Mouse (Mus musculus) MEL (cell line): Measurements from ENCODE around the gene Gamt.

Experiments
- CTCF ChIP-seq, 3 experiments: IDR thresholded peaks in 2 of 3; conservative IDR thresholded peaks in 1 of 3; 2 replicates each; pipeline ENCODE4 v1.5.1; 2011 to 2012; ENCODE audit warnings: low read length in 3 of 3, low read depth in 2 of 3, mild to moderate bottlenecking in 2 of 3, improper control_type of control experiment in 1 of 3, inconsistent platforms in 1 of 3, mixed read lengths in 1 of 3, moderate library complexity in 1 of 3; ENCODE audit not compliant: control insufficient read depth in 1 of 3, insufficient read depth in 1 of 3, poor library complexity in 1 of 3, severe bottlenecking in 1 of 3
- JUND ChIP-seq: IDR thresholded peaks from 2 replicates; pipeline ENCODE4 v1.6.1; 2011; ENCODE audit warnings: low read depth, mild to moderate bottlenecking, improper control_type of control experiment, low read length
- MXI1 ChIP-seq: IDR thresholded peaks from 2 replicates; pipeline ENCODE4 v1.6.1; 2011; ENCODE audit warnings: mild to moderate bottlenecking, low read depth, low read length, improper control_type of control experiment

DNA sequence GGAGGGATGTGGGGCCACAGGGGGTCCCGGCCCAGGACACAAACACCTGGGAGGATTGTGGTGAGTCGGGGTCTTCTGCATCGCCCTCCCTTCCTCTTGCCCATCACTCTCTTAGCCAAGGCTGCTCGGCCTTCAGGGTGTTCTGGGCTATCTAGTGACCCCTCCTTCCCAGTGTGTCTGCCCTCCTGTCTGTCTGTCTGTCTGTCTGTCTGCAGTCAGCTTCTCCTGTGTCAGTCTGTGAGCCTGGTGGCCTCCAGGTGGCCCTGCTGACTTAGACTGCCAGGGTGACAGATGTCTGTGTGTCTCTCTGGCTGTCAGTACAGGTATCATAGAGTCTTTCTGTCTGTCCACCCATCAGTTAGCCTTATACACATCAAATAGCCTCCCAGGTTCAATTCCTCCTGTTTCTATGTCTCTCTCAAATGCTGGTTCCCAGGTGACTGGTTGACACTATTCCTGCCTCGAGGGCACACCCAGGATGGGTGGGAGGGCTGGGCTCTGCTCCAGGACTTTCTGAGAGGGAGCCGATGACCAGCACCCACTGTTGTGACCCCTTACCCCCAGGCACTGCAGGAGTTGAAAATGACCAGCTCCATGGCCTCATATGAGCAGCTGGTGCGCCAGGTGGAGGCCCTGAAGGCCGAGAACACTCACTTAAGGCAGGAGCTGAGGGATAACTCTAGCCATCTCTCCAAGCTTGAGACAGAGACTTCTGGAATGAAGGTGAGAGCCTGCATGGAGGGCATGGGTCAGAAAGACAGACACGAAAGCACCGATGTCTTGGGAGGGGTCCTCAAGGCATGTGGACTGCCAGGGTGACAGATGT lies 40.7 kb upstream of the Gamt start:
- TF ChIP-seq CTCF (IDR thresholded peaks at IDR 0.05 in 2 of 3, conservative IDR thresholded peaks at IDR 0.05 in 1 of 3; ENCODE audit: control insufficient read depth in 1 of 3, insufficient read depth in 1 of 3, low read depth in 2 of 3, low read length in 3 of 3, poor library complexity in 1 of 3, severe bottlenecking in 1 of 3): no peak
- no peak for TF ChIP-seq MXI1
- TF ChIP-seq JUND: no peak
